Mouse (Mus musculus) heart, embryonic 11.5 days (tissue): ENCODE measurements around the gene Phf11b. TPM values are rescaled to one million over a fixed set of nuclear protein-coding genes. Genes with fewer than 3 reads are reported as not detected.
"Not testable (repeated sequence)": the region's sequence is repeated elsewhere in the genome, so short reads cannot be mapped to it uniquely, and the experiment has no call there.

Experiments used
- ATAC-seq: fragments of 200-750 bp; cut with Nextera tagmentation; replicated peaks from 2 replicates; pipeline ENCODE4 v1.8.0; 2017; ENCODE audit warnings: moderate library complexity; ENCODE audit not compliant: insufficient number of reproducible peaks, low FRiP score, low TSS enrichment
- H3K27ac ChIP-seq: fragments of 300-500 bp; sonication (generic); 2 replicates; pipeline ENCODE4 v1.5.1; 2014; ENCODE audit warnings: mild to moderate bottlenecking, low read depth, low read length
- H3K27me3 ChIP-seq: fragments of 300-500 bp; sonication (generic); 2 replicates; pipeline ENCODE4 v1.6.1; 2014; ENCODE audit warnings: mild to moderate bottlenecking, low read length, mixed read lengths; ENCODE audit not compliant: control insufficient read depth, insufficient read depth
- H3K36me3 ChIP-seq: fragments of 300-500 bp; sonication (generic); 2 replicates; pipeline ENCODE4 v1.6.1; 2014; ENCODE audit warnings: mild to moderate bottlenecking, low read length, moderate library complexity, mixed read lengths; ENCODE audit not compliant: control insufficient read depth, insufficient read depth
- H3K4me1 ChIP-seq: fragments of 300-500 bp; sonication (generic); 2 replicates; pipeline ENCODE4 v1.6.1; 2014; ENCODE audit warnings: low read length; ENCODE audit not compliant: control insufficient read depth, insufficient read depth
- H3K4me2 ChIP-seq: fragments of 300-500 bp; sonication (generic); 2 replicates; pipeline ENCODE4 v1.6.1; 2014; ENCODE audit warnings: mild to moderate bottlenecking, moderate library complexity
- H3K4me3 ChIP-seq: fragments of 300-500 bp; sonication (generic); 2 replicates; pipeline ENCODE4 v1.5.1; 2014; ENCODE audit warnings: low read depth, low read length
- H3K9ac ChIP-seq: fragments of 300-500 bp; sonication (generic); 2 replicates; pipeline ENCODE4 v1.6.1; 2014; ENCODE audit warnings: mild to moderate bottlenecking, low read depth, low read length, moderate library complexity
- H3K9me3 ChIP-seq: fragments of 300-500 bp; sonication (generic); replicated peaks from 2 replicates; pipeline ENCODE4 v1.6.1; 2016; ENCODE audit warnings: low read length; ENCODE audit not compliant: control insufficient read depth
- WGBS: fragments of 180-500 bp; shearing (Covaris S2); extraction: QIAGEN DNeasy Blood & Tissue Kit; methylation state at CpG from one replicate; pipeline ENCODE4 v1.1.7; 2014; ENCODE audit not compliant: insufficient replicate concordance; 5-methylcytosine and 5-hydroxymethylcytosine counted together
- polyA plus RNA-seq: library from polyadenylated mRNA; unstranded; fragments of >200 nt; fragmentation: Nextera tagmentation; extraction: Ambion mirVana; gene quantifications from 2 replicates; pipeline ENCODE4 v1.2.1, GENCODE M21; 2014

Gene Phf11b
- polyA plus RNA-seq, 1 experiment from 2014 or later, result not detected

DNA sequence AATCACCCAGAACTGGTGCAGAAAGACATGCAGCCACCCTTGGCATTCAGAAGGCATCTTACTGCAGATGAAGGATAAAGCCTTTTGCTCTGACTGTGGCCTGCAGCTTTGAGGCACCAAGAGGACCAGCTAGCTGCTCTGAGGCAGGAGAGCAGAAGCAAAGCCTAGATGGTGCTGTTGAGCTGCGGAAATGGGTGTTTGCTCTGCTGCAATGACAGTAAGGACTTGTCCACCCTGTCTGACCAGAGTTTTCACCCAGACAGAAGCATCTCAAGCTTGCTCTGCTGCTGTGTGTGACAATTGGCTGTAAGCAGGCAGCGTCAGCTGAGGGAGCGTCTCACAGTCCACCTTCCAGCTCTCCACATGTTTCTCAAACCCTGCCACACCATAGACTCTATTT is 10.7 kb downstream of the Phf11b start:
- H3K4me2 ChIP-seq, H3K9me3 ChIP-seq: not testable (repeated sequence)
- 54% methylated on average over 3 of the region's 3 CpGs for WGBS

DNA sequence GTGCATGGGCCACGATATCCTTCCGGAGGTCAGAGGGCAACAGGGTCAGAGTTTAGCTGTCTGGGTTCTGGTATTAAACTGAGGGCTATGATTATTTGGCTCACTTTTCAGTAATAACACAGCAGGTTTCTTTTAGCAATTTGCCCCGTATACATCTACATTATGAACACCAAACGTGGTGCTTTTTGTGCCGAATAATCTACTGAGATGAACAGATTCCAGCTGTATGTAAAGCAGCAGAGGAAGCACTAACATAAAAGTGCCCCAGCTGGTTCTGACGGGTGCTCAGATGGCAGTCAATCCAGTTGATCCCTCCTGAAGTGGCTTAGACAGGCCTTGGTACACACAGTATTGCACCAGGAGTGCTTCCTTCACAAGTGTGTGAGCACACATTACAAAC is 21.2 kb downstream of the Phf11b start:
- 80% methylated on average over 6 of the region's 6 CpGs for WGBS
- not testable (repeated sequence) for H3K4me1 ChIP-seq, H3K4me2 ChIP-seq, H3K27ac ChIP-seq, H3K36me3 ChIP-seq, H3K9me3 ChIP-seq, H3K9ac ChIP-seq, H3K27me3 ChIP-seq, ATAC-seq, H3K4me3 ChIP-seq

More for the DNA sequence above, 10.7 kb downstream of the Phf11b start:
- H3K36me3 ChIP-seq, ATAC-seq, H3K4me1 ChIP-seq, H3K4me3 ChIP-seq, H3K27ac ChIP-seq, H3K9ac ChIP-seq, H3K27me3 ChIP-seq: not testable (repeated sequence)

- not testable (repeated sequence) for H3K27ac ChIP-seq, H3K4me2 ChIP-seq, H3K4me1 ChIP-seq, H3K36me3 ChIP-seq, ATAC-seq, H3K27me3 ChIP-seq, H3K9ac ChIP-seq, H3K9me3 ChIP-seq, H3K4me3 ChIP-seq
- WGBS, result 89% methylated on average over 3 of the region's 3 CpGs
Observed at GRCm38 (mm10) chr14:59319036-59319435, 22.1 kb downstream of the Phf11b start.

- not testable (repeated sequence) for H3K27ac ChIP-seq, H3K4me2 ChIP-seq, H3K9ac ChIP-seq, H3K36me3 ChIP-seq, H3K9me3 ChIP-seq, H3K4me3 ChIP-seq, ATAC-seq, H3K4me1 ChIP-seq, H3K27me3 ChIP-seq
- WGBS, result 62% methylated on average over 1 of the region's 1 CpGs
Observed at GRCm38 (mm10) chr14:59297391-59297790, 43.8 kb downstream of the Phf11b start, which contains the start of gene Phf11a. Gene Phf11a, minus strand, starts transcription at chr14:59297522.

DNA sequence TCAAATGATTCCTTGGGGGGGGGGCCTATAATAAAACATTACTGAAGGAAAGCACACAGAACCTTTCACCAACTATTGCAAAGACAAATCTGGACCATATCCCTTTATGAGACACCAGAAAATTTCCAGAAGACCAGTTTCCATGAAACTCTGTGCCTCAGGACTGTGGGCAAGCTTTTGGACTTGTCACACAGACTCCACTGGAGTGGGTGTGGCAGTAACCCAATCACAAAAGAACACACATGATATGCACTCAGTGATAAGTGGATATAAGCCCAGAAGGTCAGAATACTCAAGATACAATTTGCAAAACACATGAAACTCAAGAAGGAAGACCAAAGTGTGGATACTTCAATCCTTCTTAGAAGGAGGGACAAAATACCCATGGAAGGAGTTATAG is 49.4 kb downstream of the Phf11b start:
- H3K4me1 ChIP-seq, H3K36me3 ChIP-seq, H3K9me3 ChIP-seq, ATAC-seq, H3K27me3 ChIP-seq, H3K4me2 ChIP-seq, H3K27ac ChIP-seq, H3K9ac ChIP-seq, H3K4me3 ChIP-seq: not testable (repeated sequence)

- H3K27ac ChIP-seq, H3K36me3 ChIP-seq, H3K4me3 ChIP-seq, H3K4me1 ChIP-seq, H3K4me2 ChIP-seq, ATAC-seq, H3K27me3 ChIP-seq, H3K9ac ChIP-seq, H3K9me3 ChIP-seq: not testable (repeated sequence)
- 73% methylated on average over 4 of the region's 4 CpGs for WGBS
Observed at GRCm38 (mm10) chr14:59274961-59275360, 66.2 kb downstream of the Phf11b start.

Other genes starting within 250 kb of the Phf11b start
- gene 1700129C05Rik, start 198.5 kb downstream of the Phf11b start, polyA plus RNA-seq, result not detected in 2 replicates
- gene Gm5142, start 162.6 kb downstream of the Phf11b start, polyA plus RNA-seq, result not detected in 2 replicates
- 35.8 and 39.3 TPM in 2 replicates for gene Rcbtb1, start 140.1 kb downstream of the Phf11b start, polyA plus RNA-seq
- not detected in 2 replicates for gene Gm6904, start 81.1 kb downstream of the Phf11b start, polyA plus RNA-seq
- gene Phf11a, start 43.8 kb downstream of the Phf11b start, polyA plus RNA-seq, result not detected in 2 replicates
- 0.17 and 0.21 TPM in 2 replicates for gene Phf11d, start 24.1 kb upstream of the Phf11b start, polyA plus RNA-seq
- 0.80 and 0.96 TPM in 2 replicates for gene Phf11c, start 54.0 kb upstream of the Phf11b start, polyA plus RNA-seq
- 8.9 and 9.9 TPM in 2 replicates for gene Setdb2, start 99.5 kb upstream of the Phf11b start, polyA plus RNA-seq
- 30.5 and 31.1 TPM in 2 replicates for gene Cab39l, start 99.6 kb upstream of the Phf11b start, polyA plus RNA-seq